Mouse (Mus musculus): ENCODE measurements around the gene Spo11.

Gene Spo11

GRCm38 (mm10) chr2:173000921-173001320, 23.4 kb downstream of the Spo11 start:
- DNase-seq (ENCODE audit: extremely low spot score, low read depth, low spot score): no peak

DNA sequence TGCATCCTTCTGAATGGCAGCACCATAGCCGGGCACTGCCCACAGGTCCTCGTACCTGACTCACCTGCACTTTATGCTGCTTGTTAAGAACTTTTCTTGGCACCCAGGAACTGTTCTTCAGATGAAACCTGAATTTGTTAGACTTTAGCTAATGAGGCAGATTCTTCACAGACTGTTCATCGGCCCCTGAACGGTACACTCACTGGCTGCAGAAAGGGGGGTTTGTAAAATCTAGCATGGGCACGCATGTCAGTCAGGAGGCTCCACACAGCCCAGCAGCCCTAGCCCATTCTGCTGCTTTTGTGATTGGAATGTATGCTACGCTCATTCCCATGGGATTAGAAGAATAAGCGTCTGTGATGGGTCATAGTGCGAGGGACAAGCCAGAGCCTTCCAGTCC, 26.2 kb downstream of the Spo11 start:
- DNase-seq (ENCODE audit: extremely low spot score, low read depth, low spot score): no peak

DNA sequence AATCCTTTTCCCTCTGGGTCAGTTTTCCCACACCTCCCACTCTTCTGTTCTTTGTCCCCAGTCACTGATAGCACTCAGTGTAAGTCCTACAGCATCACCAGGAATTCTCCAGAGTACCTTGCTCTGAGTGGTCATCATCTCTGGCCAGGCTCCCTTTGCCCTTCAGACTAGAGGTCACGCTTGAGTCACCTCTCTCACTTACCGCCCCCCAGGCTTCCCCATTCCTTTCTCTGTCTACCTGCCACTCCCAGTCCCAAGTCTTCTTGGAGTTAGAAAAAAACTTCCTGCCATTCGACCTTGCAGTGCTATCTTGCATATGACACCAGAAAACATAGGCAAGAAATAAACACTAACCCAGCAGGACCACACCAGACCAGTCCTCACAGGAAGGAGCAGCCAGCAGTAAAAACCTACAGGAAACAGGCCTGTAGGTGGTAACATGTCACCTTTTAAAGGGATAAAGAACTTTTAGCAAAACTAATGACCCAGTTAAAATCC, 32.8 kb downstream of the Spo11 start:
- no peak for DNase-seq (ENCODE audit: extremely low spot score, low read depth, low spot score)

- DNase-seq (ENCODE audit: extremely low spot score, low read depth, low spot score): no peak
Observed at GRCm38 (mm10) chr2:173011440-173011839, 33.9 kb downstream of the Spo11 start.

DNA sequence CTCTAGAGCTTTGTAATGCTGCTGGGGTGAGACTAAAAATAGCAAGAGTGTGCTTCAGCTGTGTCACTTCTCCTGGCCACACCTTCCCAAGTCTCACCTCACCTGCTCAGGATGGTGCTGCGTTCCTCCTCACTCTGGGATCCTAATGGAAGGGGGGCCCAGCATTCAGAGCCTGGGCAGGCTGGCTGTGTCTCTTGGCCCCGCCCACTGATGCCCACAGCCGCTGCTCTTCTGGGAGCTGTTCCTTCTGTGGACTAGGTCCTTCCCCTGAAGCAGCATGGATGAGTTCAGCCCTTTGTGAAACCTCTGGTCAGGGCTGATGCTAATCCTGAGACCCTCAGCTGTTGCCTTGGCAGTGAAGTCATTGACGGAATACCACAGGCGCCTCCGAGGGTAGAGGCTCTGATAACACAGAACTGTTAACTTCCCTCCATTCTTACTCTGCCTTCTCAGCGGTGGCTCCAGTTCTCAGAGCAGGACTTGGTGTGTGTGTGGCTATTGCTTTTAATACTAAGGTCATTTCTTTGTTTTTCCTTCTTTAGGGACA, 37.3 kb downstream of the Spo11 start:
- no peak for DNase-seq (ENCODE audit: extremely low spot score, low read depth, low spot score)

- no peak for DNase-seq (ENCODE audit: extremely low spot score, low read depth, low spot score)
Observed at GRCm38 (mm10) chr2:173017940-173018339, 40.4 kb downstream of the Spo11 start.

DNA sequence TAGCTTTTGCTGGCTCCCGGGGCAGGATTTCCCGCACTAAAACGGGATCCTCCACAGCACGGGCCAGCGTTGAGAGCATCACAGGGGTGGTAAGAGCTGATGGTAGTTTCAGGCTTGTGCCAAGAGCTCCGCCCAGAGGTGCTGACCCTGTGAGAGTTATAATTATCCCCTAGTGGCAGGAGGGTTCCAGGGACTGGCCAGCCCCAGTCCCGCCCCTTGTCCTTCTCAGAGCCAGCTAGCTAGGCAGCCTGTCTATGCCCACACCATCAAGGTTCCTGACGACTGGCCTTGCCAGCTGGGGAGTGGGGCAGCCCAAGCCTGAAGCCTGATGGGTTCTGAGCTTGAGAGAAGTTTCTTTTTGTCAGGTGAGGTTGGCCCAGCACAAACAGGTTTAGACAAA, 41.1 kb downstream of the Spo11 start:
- DNase-seq (ENCODE audit: extremely low spot score, low read depth, low spot score): no peak

DNA sequence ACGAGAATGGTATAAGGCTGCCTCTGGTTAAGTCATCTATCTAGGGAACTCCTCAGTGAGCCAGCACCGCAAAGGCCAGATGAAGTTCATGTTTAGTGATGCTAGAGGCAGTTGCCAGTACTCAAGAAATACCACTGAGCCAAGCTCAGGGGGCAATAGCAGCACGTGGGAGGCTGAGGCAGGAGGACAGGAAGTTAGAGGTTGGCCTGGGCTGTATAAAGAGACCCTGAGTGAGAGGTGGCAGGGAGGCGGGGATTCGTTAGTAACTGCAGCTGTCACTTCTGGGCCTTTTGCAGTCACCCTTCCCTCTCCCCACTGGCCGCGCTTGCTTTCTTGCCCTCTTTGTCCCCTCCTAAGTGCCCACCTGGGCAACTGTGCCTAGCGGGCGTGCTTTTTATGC, 41.8 kb downstream of the Spo11 start:
- DNase-seq (ENCODE audit: extremely low spot score, low read depth, low spot score): no peak

DNA sequence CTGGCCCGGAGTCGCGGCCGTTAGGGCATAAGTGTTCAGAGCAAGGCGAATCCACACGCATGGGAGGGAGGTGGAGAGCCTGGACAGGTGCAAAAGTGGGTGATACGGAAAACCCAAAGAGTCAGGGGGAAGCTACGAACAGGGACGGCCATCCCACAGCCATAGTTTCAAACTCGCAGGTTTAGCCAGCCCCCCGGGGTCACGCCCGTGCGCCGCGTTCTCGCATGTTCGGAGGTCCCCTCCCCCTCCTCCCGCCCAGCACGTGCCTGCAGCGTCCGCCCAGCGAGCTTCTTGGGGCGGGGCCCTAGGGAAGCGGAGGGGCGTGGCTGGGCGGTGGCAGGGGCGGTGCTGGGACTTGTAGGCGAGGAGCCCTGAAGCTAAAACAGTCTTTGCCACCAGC, 42.3 kb downstream of the Spo11 start:
- no peak for DNase-seq (ENCODE audit: extremely low spot score, low read depth, low spot score)

DNA sequence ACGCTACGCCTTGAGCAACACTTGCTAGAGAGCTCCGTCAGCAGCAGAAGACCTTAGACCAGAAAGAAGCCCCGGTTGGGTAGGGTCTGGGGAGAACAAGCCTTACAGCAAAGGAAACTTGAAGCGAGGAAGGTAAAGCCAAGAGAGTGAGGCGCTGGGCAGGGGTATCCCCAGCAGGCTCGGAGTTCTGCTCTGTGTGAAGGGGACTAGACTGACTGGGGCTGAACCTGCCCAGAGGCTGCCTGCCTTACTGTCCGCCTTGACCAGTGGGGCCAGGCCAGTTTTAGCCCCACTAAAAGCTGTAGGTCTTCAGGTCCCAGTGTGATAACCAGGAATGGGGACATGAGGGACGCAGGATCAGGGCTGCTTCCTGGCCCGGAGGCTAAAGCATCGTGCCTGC, 42.9 kb downstream of the Spo11 start, which contains the start of gene Rbm38:
Gene Rbm38 (plus strand): TSS at position 69 of the 400 bp plus-strand sequence.
- DNase-seq (ENCODE audit: extremely low spot score, low read depth, low spot score): no peak

GRCm38 (mm10) chr2:173021633-173022055, 44.1 kb downstream of the Spo11 start:
- peak; percentile 56 for DNase-seq (ENCODE audit: extremely low spot score, low read depth, low spot score)

DNA sequence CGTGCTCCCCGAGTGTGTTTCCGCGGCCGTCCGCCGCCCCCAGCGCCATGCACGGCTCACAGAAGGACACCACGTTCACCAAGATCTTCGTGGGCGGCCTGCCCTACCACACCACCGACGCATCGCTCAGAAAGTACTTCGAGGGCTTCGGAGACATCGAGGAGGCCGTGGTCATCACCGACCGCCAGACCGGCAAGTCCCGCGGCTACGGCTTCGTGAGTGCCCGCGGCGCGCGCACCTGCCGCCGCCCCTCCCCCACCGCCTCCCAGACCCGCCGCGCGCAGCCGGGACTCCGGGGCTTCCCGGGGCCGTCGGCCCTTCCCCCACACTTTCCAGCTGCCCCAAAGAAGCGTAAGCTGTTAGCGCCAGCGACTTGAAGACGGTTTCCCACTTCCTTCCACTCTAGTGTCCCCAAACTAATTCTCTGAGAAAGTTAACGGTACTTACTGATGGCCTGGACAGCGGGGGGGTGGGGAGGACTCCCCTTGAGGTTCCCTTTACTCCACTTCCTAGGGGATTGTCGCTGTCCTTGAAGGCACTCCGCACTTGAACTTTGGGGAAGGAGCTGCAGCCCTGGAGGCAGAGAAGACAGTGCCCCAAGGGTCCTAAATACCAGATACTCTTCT, 44.7 kb downstream of the Spo11 start:
- DNase-seq (ENCODE audit: extremely low spot score, low read depth, low spot score): no peak

- no peak for DNase-seq (ENCODE audit: extremely low spot score, low read depth, low spot score)
Observed at GRCm38 (mm10) chr2:173022813-173023212, 45.3 kb downstream of the Spo11 start.

GRCm38 (mm10) chr2:173023371-173023851, 45.9 kb downstream of the Spo11 start:
- DNase-seq (ENCODE audit: extremely low spot score, low read depth, low spot score): no peak

DNA sequence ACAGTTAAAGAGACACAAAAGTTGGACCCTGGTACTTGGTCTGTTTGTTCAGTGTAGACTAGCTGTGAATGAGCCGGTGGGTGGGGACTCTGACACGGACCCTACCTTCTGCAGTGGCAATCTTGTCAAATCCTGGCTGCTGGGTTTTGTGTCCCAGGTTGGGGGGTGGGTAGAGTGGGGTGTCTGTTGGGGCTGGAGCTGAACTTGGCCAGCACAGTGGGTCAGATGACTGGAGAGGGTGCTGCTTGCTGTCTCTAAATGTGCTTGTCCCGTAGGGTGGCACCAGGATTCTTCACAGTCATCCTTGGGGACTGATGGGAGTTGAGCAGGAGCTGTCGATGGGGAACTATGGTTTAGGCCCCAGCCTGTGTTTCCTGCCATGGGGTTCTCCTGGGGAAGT, 46.5 kb downstream of the Spo11 start:
- no peak for DNase-seq (ENCODE audit: extremely low spot score, low read depth, low spot score)

DNA sequence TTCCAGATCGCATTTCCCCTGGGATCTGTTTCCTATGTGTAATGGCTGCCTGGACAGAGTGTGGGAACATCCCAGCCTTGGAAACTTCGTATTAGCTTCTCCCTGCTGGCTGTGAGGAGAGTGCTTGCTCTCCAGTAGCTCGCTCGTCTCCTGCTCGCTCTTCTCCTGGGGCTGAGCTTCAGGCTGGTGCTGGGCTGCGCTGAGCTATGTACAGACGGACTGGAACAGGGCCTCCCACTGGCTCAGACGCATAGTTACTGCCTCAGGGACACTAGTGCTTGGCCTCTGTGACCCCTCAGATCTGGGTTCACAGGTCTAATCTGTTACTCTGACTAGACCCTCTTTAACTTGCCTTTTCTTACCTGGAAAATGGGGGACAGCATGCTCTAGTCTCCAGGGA, 46.9 kb downstream of the Spo11 start:
- DNase-seq (ENCODE audit: extremely low spot score, low read depth, low spot score): no peak

- DNase-seq (ENCODE audit: extremely low spot score, low read depth, low spot score): no peak
Observed at GRCm38 (mm10) chr2:173024938-173025337, 47.4 kb downstream of the Spo11 start.

GRCm38 (mm10) chr2:173026286-173026685, 48.8 kb downstream of the Spo11 start:
- no peak for DNase-seq (ENCODE audit: extremely low spot score, low read depth, low spot score)

DNA sequence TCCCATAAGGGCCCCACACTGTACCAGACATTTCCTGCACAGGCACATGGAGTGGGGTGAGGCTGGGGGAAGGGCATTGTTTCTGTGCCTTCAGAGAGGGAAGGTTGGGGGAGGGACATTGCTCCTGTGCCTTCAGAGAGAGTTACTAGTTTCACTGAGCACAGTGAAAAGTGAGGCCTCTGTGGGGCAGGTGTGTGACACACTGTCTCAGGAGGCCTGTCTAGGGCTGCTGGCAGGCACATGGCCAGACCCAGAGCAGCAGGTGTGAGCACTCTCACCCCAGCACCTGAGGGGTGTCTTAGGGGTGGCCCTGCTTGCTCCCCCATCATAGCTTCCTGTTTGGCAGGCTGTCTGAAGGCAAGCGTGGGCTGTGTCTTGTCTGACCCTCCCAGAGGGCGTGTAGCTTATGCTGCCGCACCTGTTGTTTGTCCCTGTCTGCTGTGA, 49.2 kb downstream of the Spo11 start:
- no peak for DNase-seq (ENCODE audit: extremely low spot score, low read depth, low spot score)

- no peak for DNase-seq (ENCODE audit: extremely low spot score, low read depth, low spot score)
Observed at GRCm38 (mm10) chr2:173027169-173027823, 49.8 kb downstream of the Spo11 start.

GRCm38 (mm10) chr2:173027824-173028495, 50.5 kb downstream of the Spo11 start:
- no peak for DNase-seq (ENCODE audit: extremely low spot score, low read depth, low spot score)

All from hindlimb bud, embryonic 11.5 days (tissue).